Mouse (Mus musculus) hindbrain, embryonic 12.5 days (tissue): ENCODE measurements at regions not wholly inside any gene's neighbourhood (a gene's known extent, or its start where the extent isn't known, plus 50 kb on each side); places are given as distances from the start of the nearest gene placed in this dataset.
"Not testable (repeated sequence)": the region's sequence is repeated elsewhere in the genome, so short reads cannot be mapped to it uniquely, and the experiment has no call there.

Experiments
- ATAC-seq: fragments of 200-750 bp; cut with Nextera tagmentation; 2 replicates; pipeline ENCODE4 v1.8.0; 2017; ENCODE audit warnings: moderate TSS enrichment; ENCODE audit not compliant: low FRiP score
- H3K27ac ChIP-seq: fragments of 300-500 bp; sonication (generic); 2 replicates; pipeline ENCODE4 v1.5.1; 2016; ENCODE audit warnings: mild to moderate bottlenecking
- H3K27me3 ChIP-seq: fragments of 300-500 bp; sonication (generic); 2 replicates; pipeline ENCODE4 v1.6.1; 2016; ENCODE audit warnings: mild to moderate bottlenecking
- H3K36me3 ChIP-seq: fragments of 300-500 bp; sonication (generic); 2 replicates; pipeline ENCODE4 v1.6.1; 2016; ENCODE audit warnings: mild to moderate bottlenecking
- H3K4me1 ChIP-seq: fragments of 300-500 bp; sonication (generic); 2 replicates; pipeline ENCODE4 v1.6.1; 2016
- H3K4me2 ChIP-seq: fragments of 300-500 bp; sonication (generic); replicated peaks from 2 replicates; pipeline ENCODE4 v1.6.1; 2016; ENCODE audit warnings: mild to moderate bottlenecking
- H3K4me3 ChIP-seq: fragments of 300-500 bp; sonication (generic); 2 replicates; pipeline ENCODE4 v1.5.1; 2016; ENCODE audit warnings: mild to moderate bottlenecking
- H3K9ac ChIP-seq: fragments of 300-500 bp; sonication (generic); 2 replicates; pipeline ENCODE4 v1.6.1; 2016; ENCODE audit warnings: mild to moderate bottlenecking, moderate library complexity
- H3K9me3 ChIP-seq: fragments of 300-500 bp; sonication (generic); replicated peaks from 2 replicates; pipeline ENCODE4 v1.6.1; 2016; ENCODE audit warnings: mild to moderate bottlenecking
- WGBS: fragments of 180-500 bp; shearing (Covaris S2); methylation state at CpG from one replicate; pipeline ENCODE4 v1.1.7; 2016; 5-methylcytosine and 5-hydroxymethylcytosine counted together

GRCm38 (mm10) chr16:73561216-73561615 lies 850.4 kb downstream of the Robo2 start:
- no peaks in the 10 kb centered on the region for H3K36me3 ChIP-seq
- WGBS = 76% methylated on average over 7 of the region's 7 CpGs
- ATAC-seq = no peak
- no peak overlapping the region for H3K4me3 ChIP-seq
- no peak overlapping the region for H3K9ac ChIP-seq
- H3K4me1 ChIP-seq = no peaks in the 10 kb centered on the region
- no peak overlapping the region for H3K4me2 ChIP-seq
- no peaks in the 10 kb centered on the region for H3K27me3 ChIP-seq
- H3K27ac ChIP-seq = no peak overlapping the region
- H3K9me3 ChIP-seq = no peaks in the 10 kb centered on the region

DNA sequence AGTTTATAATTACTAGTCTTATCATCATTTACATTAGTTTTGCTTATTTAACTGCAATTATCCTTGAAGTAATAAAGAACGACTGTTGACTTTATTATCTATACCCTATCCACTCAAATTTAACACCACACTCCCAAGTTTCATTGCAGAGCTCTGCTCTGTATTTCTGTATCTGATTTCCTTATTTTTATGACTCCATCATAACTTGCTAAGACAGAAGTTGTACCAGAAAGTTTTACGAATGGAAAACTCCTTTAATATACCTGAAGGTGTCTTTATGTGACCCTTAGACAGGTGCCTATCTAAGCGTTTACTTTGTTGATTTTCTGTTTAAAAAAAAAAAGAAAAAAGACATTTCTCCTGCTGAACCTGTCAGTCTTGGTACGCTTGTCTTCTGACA lies 854.7 kb downstream of the Robo2 start:
- Histone ChIP-seq H3K4me2 (no peak overlapping the region), H3K9me3 (no peaks in the 10 kb centered on the region), H3K4me3 (no peak overlapping the region), H3K4me1 (no peaks in the 10 kb centered on the region), H3K27me3 (no peaks in the 10 kb centered on the region), H3K36me3 (no peaks in the 10 kb centered on the region), H3K9ac (no peak overlapping the region), H3K27ac (no peak overlapping the region)
- WGBS = 87% methylated on average over 4 of the region's 4 CpGs
- no peak for ATAC-seq

GRCm38 (mm10) chr16:73543651-73544050 lies 868.0 kb downstream of the Robo2 start:
- no peaks in the 10 kb centered on the region for H3K4me1 ChIP-seq
- no peaks in the 10 kb centered on the region for H3K36me3 ChIP-seq
- no peak overlapping the region for H3K27ac ChIP-seq
- no peak for ATAC-seq
- no peaks in the 10 kb centered on the region for H3K27me3 ChIP-seq
- no peak overlapping the region for H3K4me2 ChIP-seq
- no peak overlapping the region for H3K9ac ChIP-seq
- no peaks in the 10 kb centered on the region for H3K9me3 ChIP-seq
- WGBS = 88% methylated on average over 3 of the region's 3 CpGs
- H3K4me3 ChIP-seq = no peak overlapping the region

DNA sequence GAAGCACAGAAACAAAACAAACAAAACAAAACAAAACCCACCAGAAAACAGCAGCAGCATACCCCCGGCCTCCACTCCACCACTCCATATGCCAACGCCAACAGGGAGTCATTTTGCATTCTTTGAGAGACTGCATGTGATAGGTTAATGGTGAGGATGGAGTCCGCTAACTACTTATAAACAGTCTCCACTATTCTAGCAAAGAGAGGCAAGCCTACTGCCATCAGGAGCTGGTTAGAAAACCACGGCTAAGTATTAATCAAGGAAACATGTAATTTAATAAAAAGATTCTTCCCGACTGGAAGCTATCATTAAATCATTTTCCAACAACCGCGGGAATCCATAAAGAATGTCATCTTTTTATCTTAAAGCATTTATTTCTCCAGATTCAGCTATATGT lies 873.6 kb downstream of the Robo2 start:
- 94% methylated on average over 7 of the region's 7 CpGs for WGBS
- no peaks in the 10 kb centered on the region for H3K36me3 ChIP-seq
- ATAC-seq = no peak
- H3K4me3 ChIP-seq = no peak overlapping the region
- H3K9ac ChIP-seq = no peak overlapping the region
- H3K4me1 ChIP-seq = no peaks in the 10 kb centered on the region
- no peaks in the 10 kb centered on the region for H3K27me3 ChIP-seq
- no peaks in the 10 kb centered on the region for H3K9me3 ChIP-seq
- no peak overlapping the region for H3K27ac ChIP-seq
- H3K4me2 ChIP-seq = no peak overlapping the region

DNA sequence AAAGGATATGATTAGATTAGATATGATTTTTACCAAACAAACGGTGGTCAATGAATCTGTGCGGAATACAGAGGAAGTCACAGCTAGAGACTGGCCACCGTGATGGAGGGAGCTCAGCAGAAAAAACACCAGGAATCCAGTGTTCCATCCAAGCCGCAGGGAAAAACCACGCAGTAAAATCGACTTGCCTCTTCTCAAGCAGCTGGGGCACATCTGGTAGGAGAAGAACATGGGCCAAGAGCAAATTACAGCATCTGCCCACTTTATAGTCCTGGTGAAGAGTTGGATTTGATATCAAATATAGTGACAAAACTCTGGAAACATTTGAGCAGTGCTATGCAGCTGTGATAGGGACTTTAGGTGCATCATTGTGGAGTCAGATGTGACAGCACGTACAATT lies 874.1 kb downstream of the Robo2 start:
- no peaks in the 10 kb centered on the region for H3K36me3 ChIP-seq
- H3K27me3 ChIP-seq = no peaks in the 10 kb centered on the region
- H3K9ac ChIP-seq = no peak overlapping the region
- no peaks in the 10 kb centered on the region for H3K9me3 ChIP-seq
- no peak for ATAC-seq
- no peak overlapping the region for H3K4me3 ChIP-seq
- H3K4me1 ChIP-seq = no peaks in the 10 kb centered on the region
- H3K27ac ChIP-seq = no peak overlapping the region
- H3K4me2 ChIP-seq = no peak overlapping the region
- WGBS = 91% methylated on average over 7 of the region's 7 CpGs

GRCm38 (mm10) chr16:73530191-73530590 lies 881.4 kb downstream of the Robo2 start:
- Histone ChIP-seq H3K27me3 (no peaks in the 10 kb centered on the region; the same call in 1 of the 2 replicates), H3K9me3 (no peaks in the 10 kb centered on the region), H3K4me3 (no peak overlapping the region), H3K4me1 (peaks cover 2% of the 10 kb centered on the region; the same call in 1 of the 2 replicates), H3K9ac (no peak overlapping the region), H3K36me3 (no peaks in the 10 kb centered on the region), H3K27ac (no peak overlapping the region), H3K4me2 (peak overlapping the region; percentile 40)
- WGBS = 30% methylated on average over 10 of the region's 10 CpGs
- ATAC-seq = peak; percentile 71

- not testable (repeated sequence) for H3K27me3 ChIP-seq, H3K4me3 ChIP-seq, H3K4me2 ChIP-seq, H3K9me3 ChIP-seq, ATAC-seq, H3K9ac ChIP-seq, H3K36me3 ChIP-seq, H3K4me1 ChIP-seq, H3K27ac ChIP-seq
- WGBS = 91% methylated on average over 3 of the region's 3 CpGs
Observed at GRCm38 (mm10) chr16:73522931-73523330, 888.7 kb downstream of the Robo2 start.

GRCm38 (mm10) chr16:73504759-73505158 lies 906.9 kb downstream of the Robo2 start:
- Histone ChIP-seq H3K4me1 (no peaks in the 10 kb centered on the region), H3K4me2 (no peak overlapping the region), H3K4me3 (no peak overlapping the region), H3K9ac (no peak overlapping the region), H3K9me3 (no peaks in the 10 kb centered on the region), H3K27me3 (0 out of 2 replicates have a peak, but pooled peaks cover 3% of the 10 kb centered on the region), H3K27ac (no peak overlapping the region), H3K36me3 (no peaks in the 10 kb centered on the region)
- no peak for ATAC-seq

GRCm38 (mm10) chr16:73498636-73499208 lies 912.9 kb downstream of the Robo2 start:
- no peaks in the 10 kb centered on the region for H3K36me3 ChIP-seq
- no peaks in the 10 kb centered on the region for H3K4me1 ChIP-seq
- no peak overlapping the region for H3K27ac ChIP-seq
- no peaks in the 10 kb centered on the region for H3K9me3 ChIP-seq
- no peak overlapping the region for H3K4me2 ChIP-seq
- H3K27me3 ChIP-seq = no peaks in the 10 kb centered on the region
- no peak overlapping the region for H3K4me3 ChIP-seq
- H3K9ac ChIP-seq = no peak overlapping the region
- ATAC-seq = peak; percentile 84
- WGBS = 49% methylated on average over 1 of the region's 1 CpGs

DNA sequence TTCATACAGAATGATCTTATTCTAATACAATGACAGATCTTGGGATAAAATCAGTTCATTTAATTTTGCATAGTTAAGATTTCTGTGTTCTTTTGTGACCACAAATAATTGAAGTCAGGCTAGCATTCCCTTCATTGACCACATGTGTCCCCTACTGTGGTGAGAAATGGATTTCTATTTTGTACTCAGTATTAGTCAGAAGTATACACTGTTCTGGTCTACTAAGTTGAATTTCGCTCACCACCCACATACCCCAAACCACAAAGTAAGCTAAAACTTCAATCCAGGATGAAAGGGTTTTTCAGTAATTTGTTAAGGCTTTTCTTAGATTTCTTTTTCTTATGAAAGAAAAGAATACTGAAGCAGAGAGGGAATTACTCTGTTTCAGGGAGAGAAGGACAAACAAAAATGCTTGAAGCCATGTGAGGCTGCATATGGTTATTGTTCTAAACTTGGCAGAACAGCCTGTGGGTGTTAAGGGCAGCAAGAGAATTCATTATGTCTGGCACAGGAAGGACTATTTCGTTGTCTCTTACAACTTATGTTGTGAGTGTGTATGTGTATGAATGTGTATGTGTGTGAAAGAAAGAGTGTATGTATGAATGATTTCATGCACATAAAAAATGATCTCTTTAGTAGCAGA lies 928.3 kb downstream of the Robo2 start:
- ATAC-seq = no peak
- no peak overlapping the region for H3K4me2 ChIP-seq
- H3K9ac ChIP-seq = no peak overlapping the region
- no peak overlapping the region for H3K4me3 ChIP-seq
- no peak overlapping the region for H3K27ac ChIP-seq
- H3K9me3 ChIP-seq = no peaks in the 10 kb centered on the region
- H3K36me3 ChIP-seq = no peaks in the 10 kb centered on the region
- 81% methylated on average over 2 of the region's 2 CpGs for whole genome bisulfite sequencing
- H3K27me3 ChIP-seq = no peaks in the 10 kb centered on the region
- H3K4me1 ChIP-seq = no peaks in the 10 kb centered on the region

- no peaks in the 10 kb centered on the region for H3K4me1 ChIP-seq
- no peaks in the 10 kb centered on the region for H3K27me3 ChIP-seq
- H3K4me2 ChIP-seq = no peak overlapping the region
- H3K9me3 ChIP-seq = no peaks in the 10 kb centered on the region
- no peak overlapping the region for H3K4me3 ChIP-seq
- no peak overlapping the region for H3K27ac ChIP-seq
- 72% methylated on average over 6 of the region's 6 CpGs for WGBS
- no peak overlapping the region for H3K9ac ChIP-seq
- no peak for ATAC-seq
- no peaks in the 10 kb centered on the region for H3K36me3 ChIP-seq
Observed at GRCm38 (mm10) chr16:73482176-73482575, 929.4 kb downstream of the Robo2 start.

DNA sequence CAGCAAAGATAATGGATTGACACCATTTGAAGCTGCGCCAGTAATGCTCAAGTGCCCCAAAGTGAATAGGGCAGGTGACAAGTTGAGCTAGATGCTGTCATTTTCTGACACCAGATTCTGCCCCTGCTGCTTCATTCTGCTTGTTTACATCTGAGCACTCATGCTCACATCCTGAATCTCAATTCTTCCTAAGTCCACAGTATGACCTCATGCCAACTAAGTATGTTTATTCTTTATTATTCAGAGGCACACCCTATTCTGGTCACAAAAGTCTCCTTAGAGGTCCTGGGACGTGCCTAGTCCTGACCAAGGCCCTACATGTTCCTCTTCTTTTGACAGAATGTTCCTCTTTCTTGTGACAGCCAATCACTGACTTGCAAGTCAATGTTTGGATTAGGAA lies 938.1 kb downstream of the Robo2 start:
- no peaks in the 10 kb centered on the region for H3K4me1 ChIP-seq
- no peaks in the 10 kb centered on the region for H3K36me3 ChIP-seq
- H3K4me2 ChIP-seq = no peak overlapping the region
- H3K9me3 ChIP-seq = no peaks in the 10 kb centered on the region
- H3K9ac ChIP-seq = no peak overlapping the region
- H3K4me3 ChIP-seq = no peak overlapping the region
- WGBS = 77% methylated on average over 2 of the region's 2 CpGs
- H3K27ac ChIP-seq = no peak overlapping the region
- ATAC-seq = no peak
- H3K27me3 ChIP-seq = no peaks in the 10 kb centered on the region

DNA sequence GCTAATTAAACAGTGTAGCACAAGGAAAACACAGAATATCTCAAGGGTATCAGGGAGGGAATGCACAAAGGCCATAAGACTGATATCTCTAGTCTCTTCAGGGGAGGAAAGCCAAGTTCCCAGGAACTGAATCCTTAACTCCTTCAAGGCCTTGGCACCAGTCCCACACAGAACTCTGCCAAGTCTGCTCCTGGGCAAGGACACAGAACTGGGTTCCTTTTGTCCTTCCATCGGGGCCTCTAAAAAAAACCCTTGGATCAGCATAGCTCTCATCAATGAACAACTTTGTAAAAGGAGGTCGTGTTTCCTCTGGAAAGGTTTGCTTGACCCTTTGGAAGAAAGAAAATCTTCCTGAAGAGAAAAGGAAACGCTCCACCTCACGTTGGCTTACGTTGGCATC lies 940.1 kb downstream of the Robo2 start:
- H3K9me3 ChIP-seq = no peaks in the 10 kb centered on the region
- 76% methylated on average over 5 of the region's 5 CpGs for WGBS
- H3K4me2 ChIP-seq = no peak overlapping the region
- H3K36me3 ChIP-seq = no peaks in the 10 kb centered on the region
- no peaks in the 10 kb centered on the region for H3K4me1 ChIP-seq
- H3K27me3 ChIP-seq = no peaks in the 10 kb centered on the region
- no peak overlapping the region for H3K27ac ChIP-seq
- ATAC-seq = no peak
- H3K4me3 ChIP-seq = no peak overlapping the region
- no peak overlapping the region for H3K9ac ChIP-seq
